Mouse (Mus musculus): ENCODE results near the gene Rnf146. TPM values are rescaled to one million over a fixed set of nuclear protein-coding genes. Genes with fewer than 3 reads are reported as not detected.

The Rnf146 gene
- total RNA-seq, 1 experiment: 25.8 TPM

DNA sequence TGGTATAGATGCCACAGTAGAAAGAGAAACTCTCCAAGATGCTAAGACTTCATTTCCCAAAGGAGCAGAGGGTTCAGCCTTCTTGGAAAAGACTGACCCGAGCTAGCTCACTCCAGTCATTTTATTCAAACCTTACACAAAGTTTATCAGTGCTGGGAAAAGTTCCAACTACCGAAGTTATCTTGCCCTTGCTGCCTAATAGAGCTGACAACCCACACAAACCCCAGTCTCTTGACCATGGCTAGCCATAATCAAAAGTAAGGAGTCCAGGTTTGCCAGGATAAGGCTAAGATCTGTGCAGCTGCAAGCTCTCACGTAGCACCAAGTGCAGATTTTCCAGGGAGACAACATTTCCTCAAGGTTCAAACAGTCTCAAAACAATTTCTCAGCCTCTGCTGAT, 9.7 kb downstream of the Rnf146 start:
- no peak for DNase-seq (ENCODE audit: low read depth, low spot score)
- Histone ChIP-seq H3K9ac (ENCODE audit: insufficient read depth, low read depth, low read length, poor library complexity, severe bottlenecking) (no peak overlapping the region), H3K4me1 (ENCODE audit: control insufficient read depth in 2 of 2, insufficient read depth in 2 of 2, low read length in 2 of 2, poor library complexity in 1 of 2) (no peaks in the 10 kb centered on the region), H3K9me3 (ENCODE audit: control insufficient read depth, insufficient read depth, low read depth, low read length) (no peaks in the 10 kb centered on the region), H3K36me3 (ENCODE audit: control insufficient read depth, insufficient read depth, low read length, poor library complexity, severe bottlenecking) (peaks cover under 1% of the 10 kb centered on the region; the same call in 1 of the 2 replicates), H3K27ac (ENCODE audit: insufficient read depth, low read depth, low read length, poor library complexity, severe bottlenecking) (no peak overlapping the region), H3K4me3 (ENCODE audit: insufficient read depth in 1 of 2, low read depth in 1 of 2, low read length in 2 of 2, poor library complexity in 1 of 2, severe bottlenecking in 1 of 2) (no peak overlapping the region)
- in situ Hi-C loops (cut with MboI; ENCODE audit: low sequenced_read_pairs in 2 of 2, unreplicated experiment in 2 of 2): no loop called here
- TF ChIP-seq MAFK (IDR thresholded peaks at IDR 0.05; ENCODE audit: insufficient read depth, low read depth, low read length) (no peak), ZC3H11A (IDR thresholded peaks at IDR 0.05; ENCODE audit: borderline replicate concordance, low read depth, low read length) (no peak), HCFC1 (IDR thresholded peaks at IDR 0.05; ENCODE audit: borderline replicate concordance, insufficient read depth, low read length) (no peak), ZNF384 (IDR thresholded peaks at IDR 0.05; ENCODE audit: low read depth, low read length) (no peak), CHD2 (IDR thresholded peaks at IDR 0.05; ENCODE audit: low read depth, low read length) (no peak)

- Histone ChIP-seq H3K4me3 (ENCODE audit: insufficient read depth in 1 of 2, low read depth in 1 of 2, low read length in 2 of 2, poor library complexity in 1 of 2, severe bottlenecking in 1 of 2) (no peak overlapping the region), H3K4me1 (ENCODE audit: control insufficient read depth in 2 of 2, insufficient read depth in 2 of 2, low read length in 2 of 2, poor library complexity in 1 of 2) (no peaks in the 10 kb centered on the region), H3K9ac (ENCODE audit: insufficient read depth, low read depth, low read length, poor library complexity, severe bottlenecking) (no peak overlapping the region), H3K9me3 (ENCODE audit: control insufficient read depth, insufficient read depth, low read depth, low read length) (no peaks in the 10 kb centered on the region), H3K27ac (ENCODE audit: insufficient read depth, low read depth, low read length, poor library complexity, severe bottlenecking) (no peak overlapping the region), H3K36me3 (ENCODE audit: control insufficient read depth, insufficient read depth, low read length, poor library complexity, severe bottlenecking) (peaks cover 9% of the 10 kb centered on the region)
- TF ChIP-seq ZNF384 (IDR thresholded peaks at IDR 0.05; ENCODE audit: low read depth, low read length) (no peak), CHD2 (IDR thresholded peaks at IDR 0.05; ENCODE audit: low read depth, low read length) (no peak), HCFC1 (IDR thresholded peaks at IDR 0.05; ENCODE audit: borderline replicate concordance, insufficient read depth, low read length) (no peak), MAFK (IDR thresholded peaks at IDR 0.05; ENCODE audit: insufficient read depth, low read depth, low read length) (no peak), ZC3H11A (IDR thresholded peaks at IDR 0.05; ENCODE audit: borderline replicate concordance, low read depth, low read length) (no peak)
- DNase-seq (ENCODE audit: low read depth, low spot score): no peak
- in situ Hi-C loops (cut with MboI; ENCODE audit: low sequenced_read_pairs in 2 of 2, unreplicated experiment in 2 of 2): no loop called here
These were observed 10.8 kb downstream of the Rnf146 start for GRCm38 (mm10) chr10:29351420-29351819.

DNA sequence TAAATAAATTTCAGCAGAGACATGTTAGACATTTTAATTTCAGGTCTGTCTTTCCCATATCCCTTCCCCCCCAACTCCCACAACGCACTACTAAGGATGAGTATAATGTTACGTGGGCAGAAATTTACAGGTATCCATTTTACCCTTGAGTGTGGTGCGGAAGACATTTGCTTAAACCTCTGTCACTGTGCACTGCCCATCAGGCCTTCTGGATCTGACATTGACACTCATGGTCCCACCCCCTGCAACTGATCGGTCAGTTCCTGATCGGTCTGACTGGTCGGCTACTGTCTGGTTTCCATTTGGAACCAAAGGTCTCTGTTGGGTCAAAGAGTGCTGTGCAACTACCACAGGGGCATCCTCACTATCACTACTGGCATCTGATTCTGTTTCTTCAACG, 15.6 kb downstream of the Rnf146 start:
- H3K9me3 ChIP-seq (ENCODE audit: control insufficient read depth, insufficient read depth, low read depth, low read length): no peaks in the 10 kb centered on the region
- H3K4me1 ChIP-seq (ENCODE audit: control insufficient read depth in 2 of 2, insufficient read depth in 2 of 2, low read length in 2 of 2, poor library complexity in 1 of 2): no peaks in the 10 kb centered on the region
- no peak for DNase-seq (ENCODE audit: low read depth, low spot score)
- in situ Hi-C loops (cut with MboI; ENCODE audit: low sequenced_read_pairs in 2 of 2, unreplicated experiment in 2 of 2): no loop called here
- no peak overlapping the region for H3K9ac ChIP-seq (ENCODE audit: insufficient read depth, low read depth, low read length, poor library complexity, severe bottlenecking)
- no peak overlapping the region for H3K27ac ChIP-seq (ENCODE audit: insufficient read depth, low read depth, low read length, poor library complexity, severe bottlenecking)
- no peak overlapping the region for H3K4me3 ChIP-seq (ENCODE audit: insufficient read depth in 1 of 2, low read depth in 1 of 2, low read length in 2 of 2, poor library complexity in 1 of 2, severe bottlenecking in 1 of 2)
- TF ChIP-seq CHD2 (IDR thresholded peaks at IDR 0.05; ENCODE audit: low read depth, low read length): no peak
- no peak for TF ChIP-seq MAFK (IDR thresholded peaks at IDR 0.05; ENCODE audit: insufficient read depth, low read depth, low read length)
- TF ChIP-seq ZNF384 (IDR thresholded peaks at IDR 0.05; ENCODE audit: low read depth, low read length): no peak
- TF ChIP-seq ZC3H11A (IDR thresholded peaks at IDR 0.05; ENCODE audit: borderline replicate concordance, low read depth, low read length): no peak
- no peak for TF ChIP-seq HCFC1 (IDR thresholded peaks at IDR 0.05; ENCODE audit: borderline replicate concordance, insufficient read depth, low read length)
- H3K36me3 ChIP-seq (ENCODE audit: control insufficient read depth, insufficient read depth, low read length, poor library complexity, severe bottlenecking): peaks cover 9% of the 10 kb centered on the region

DNA sequence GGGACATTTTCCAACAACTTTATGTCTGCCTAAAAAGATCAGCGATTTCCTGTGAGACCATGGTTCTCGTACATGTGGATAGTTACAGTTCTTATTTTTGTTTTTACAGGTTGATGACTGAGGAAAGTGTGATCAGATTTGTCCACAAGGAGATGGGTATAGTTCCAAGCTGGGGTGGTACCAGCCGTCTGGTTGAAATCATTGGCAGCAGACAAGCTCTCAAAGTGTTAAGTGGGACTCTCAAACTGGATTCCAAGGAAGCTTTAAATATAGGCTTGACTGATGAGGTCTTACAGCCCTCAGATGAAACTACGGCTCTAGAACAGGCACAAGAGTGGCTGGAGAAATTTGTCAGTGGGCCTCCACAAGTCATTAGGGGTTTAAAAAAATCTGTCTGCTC, 18.0 kb downstream of the Rnf146 start:
- Histone ChIP-seq H3K27ac (ENCODE audit: insufficient read depth, low read depth, low read length, poor library complexity, severe bottlenecking) (no peak overlapping the region), H3K9ac (ENCODE audit: insufficient read depth, low read depth, low read length, poor library complexity, severe bottlenecking) (no peak overlapping the region), H3K4me3 (ENCODE audit: insufficient read depth in 1 of 2, low read depth in 1 of 2, low read length in 2 of 2, poor library complexity in 1 of 2, severe bottlenecking in 1 of 2) (no peak overlapping the region), H3K36me3 (ENCODE audit: control insufficient read depth, insufficient read depth, low read length, poor library complexity, severe bottlenecking) (peaks cover 9% of the 10 kb centered on the region), H3K4me1 (ENCODE audit: control insufficient read depth in 2 of 2, insufficient read depth in 2 of 2, low read length in 2 of 2, poor library complexity in 1 of 2) (no peaks in the 10 kb centered on the region), H3K9me3 (ENCODE audit: control insufficient read depth, insufficient read depth, low read depth, low read length) (no peaks in the 10 kb centered on the region)
- no peak for DNase-seq (ENCODE audit: low read depth, low spot score)
- in situ Hi-C loops (cut with MboI; ENCODE audit: low sequenced_read_pairs in 2 of 2, unreplicated experiment in 2 of 2): no loop called here
- TF ChIP-seq HCFC1 (IDR thresholded peaks at IDR 0.05; ENCODE audit: borderline replicate concordance, insufficient read depth, low read length): no peak
- no peak for TF ChIP-seq ZNF384 (IDR thresholded peaks at IDR 0.05; ENCODE audit: low read depth, low read length)
- no peak for TF ChIP-seq MAFK (IDR thresholded peaks at IDR 0.05; ENCODE audit: insufficient read depth, low read depth, low read length)
- no peak for TF ChIP-seq ZC3H11A (IDR thresholded peaks at IDR 0.05; ENCODE audit: borderline replicate concordance, low read depth, low read length)
- TF ChIP-seq CHD2 (IDR thresholded peaks at IDR 0.05; ENCODE audit: low read depth, low read length): no peak
